Mouse (Mus musculus): ENCODE results near the gene Psen1. TPM values are rescaled to one million over a fixed set of nuclear protein-coding genes. Genes with fewer than 3 reads are reported as not detected.

Psen1 gene
- polyA plus RNA-seq, 1 experiment from 2014 or later, result 77.8 TPM

Other genes with a start within 250 kb of the Psen1 start
- gene Dpf3, start 200.4 kb upstream of the Psen1 start, polyA plus RNA-seq (2014; fragmentation: Nextera tagmentation; extraction: Ambion mirVana), result 4.1 and 6.4 TPM in 2 replicates
- gene Dcaf4, start 167.7 kb upstream of the Psen1 start, polyA plus RNA-seq (2014; fragmentation: Nextera tagmentation; extraction: Ambion mirVana), result 35.7 and 37.3 TPM in 2 replicates
- gene Zfyve1, start 90.9 kb upstream of the Psen1 start, polyA plus RNA-seq (2014; fragmentation: Nextera tagmentation; extraction: Ambion mirVana), result 15.9 and 17.5 TPM in 2 replicates
- 258 and 285 TPM in 2 replicates for gene Rbm25, start 56.9 kb upstream of the Psen1 start, polyA plus RNA-seq (2014; fragmentation: Nextera tagmentation; extraction: Ambion mirVana)
- gene Papln, start 75.5 kb downstream of the Psen1 start, polyA plus RNA-seq (2014; fragmentation: Nextera tagmentation; extraction: Ambion mirVana), result 1.4 and 2.2 TPM in 2 replicates
- 34.8 and 36.5 TPM in 2 replicates for gene Numb, start 233.8 kb downstream of the Psen1 start, polyA plus RNA-seq (2014; fragmentation: Nextera tagmentation; extraction: Ambion mirVana)